In genomic region chr19:54048161-54048885, GRCm38 (mm10) we compare ENCODE assay signal across 8 mouse cellular contexts. TPM values are rescaled to one million over a fixed set of nuclear protein-coding genes. Genes with fewer than 3 reads are reported as not detected.
A peak's percentile ranks its signal among the peaks of the same experiment; 100 is the strongest.
DNase-seq lines count a peak whose midpoint lies in the region; ATAC-seq and TF ChIP-seq lines count a peak whose summit lies in the region.

No protein-coding gene starts in this region.

- in situ Hi-C loops in CH12.LX (cut with MboI; ENCODE audit: low pct_ligation_motif_present, low pct_unique_long_range_greater_than_20kb, low sequenced_read_pairs), result no loop called here

- H3K4me2 ChIP-seq in CH12.LX (ENCODE audit: insufficient read depth, low read depth, poor library complexity, severe bottlenecking), result no peak overlapping the region
- H3K4me2 ChIP-seq in embryonic facial prominence, embryonic 15.5 days (replicated peaks), result peak overlapping the region; percentile 99

- H3K79me2 ChIP-seq in CH12.LX (replicated peaks; ENCODE audit: control insufficient read depth, extremely low read depth, insufficient read depth, poor library complexity, severe bottlenecking), result no peaks in the 10 kb centered on the region

- WGBS in embryonic facial prominence, embryonic 15.5 days, result 8% methylated on average over 13 of the region's 13 CpGs

- TF ChIP-seq POLR2A in CH12.LX (IDR thresholded peaks at IDR 0.05; ENCODE audit: low read depth, low read length), result no peak

- no peak for TF ChIP-seq CTCF in CH12.LX (conservative IDR thresholded peaks at IDR 0.05 in 1 of 2, IDR thresholded peaks at IDR 0.05 in 1 of 2; ENCODE audit: low read depth in 2 of 2, low read length in 2 of 2)

- no peaks in the 10 kb centered on the region for H3K27me3 ChIP-seq in CH12.LX (replicated peaks)
- peaks cover 82% of the 10 kb centered on the region for H3K27me3 ChIP-seq in embryonic facial prominence, embryonic 15.5 days

- no peak overlapping the region for H3K9ac ChIP-seq in CH12.LX (ENCODE audit: insufficient read depth, low read depth)
- H3K9ac ChIP-seq in embryonic facial prominence, embryonic 15.5 days, result no peak overlapping the region

- dilution Hi-C loops in CH12.LX (cut with MboI; ENCODE audit: extremely low pct_ligation_motif_present, extremely low pct_unique_long_range_greater_than_20kb, low sequenced_read_pairs), result no loop called here

- DNase-seq in heart, adult 11 months, result peak; percentile 79
- DNase-seq in heart, postnatal 4 days, result no peak
- no peak for DNase-seq in CH12.LX (ENCODE audit: extremely low read depth)
- peak; percentile 13 for DNase-seq in mesoderm, embryonic 11.5 days (ENCODE audit: low read depth, low spot score)
- no peak for DNase-seq in urinary bladder, postnatal 25 days (ENCODE audit: low spot score)
- no peak for DNase-seq in adrenal gland, postnatal 36 days

- no peak for ATAC-seq in embryonic facial prominence, embryonic 15.5 days (ENCODE audit: insufficient number of reproducible peaks, low FRiP score, low TSS enrichment, low read depth)
- no peak for ATAC-seq in activated CD4-positive, CD25-positive, alpha-beta regulatory T cell, adult 4 months

- H3K4me3 ChIP-seq in CH12.LX (replicated peaks in 1 of 3; ENCODE audit: low read depth in 2 of 3, low read length in 2 of 3, poor library complexity in 1 of 3), result no peak overlapping the region
- H3K4me3 ChIP-seq in embryonic facial prominence, embryonic 15.5 days (replicated peaks), result peak overlapping the region; percentile 57

- TF ChIP-seq RAD21 in CH12.LX (IDR thresholded peaks at IDR 0.05; ENCODE audit: low read depth, low read length), result no peak

- H3K27ac ChIP-seq in CH12.LX (ENCODE audit: insufficient read depth, low read depth), result no peak overlapping the region
- no peak overlapping the region for H3K27ac ChIP-seq in embryonic facial prominence, embryonic 15.5 days (replicated peaks)

- peaks cover 0 to 28% of the 10 kb centered on the region in 2 experiments; a peak in 2 of 4 replicates for H3K4me1 ChIP-seq in CH12.LX (ENCODE audit: control insufficient read depth in 1 of 2, insufficient read depth in 2 of 2)
- H3K4me1 ChIP-seq in embryonic facial prominence, embryonic 15.5 days, result peaks cover 41% of the 10 kb centered on the region

- no peak for TF ChIP-seq EP300 in CH12.LX (IDR thresholded peaks at IDR 0.05; ENCODE audit: low read length)

- peaks cover 0 to 12% of the 10 kb centered on the region in 2 experiments for H3K36me3 ChIP-seq in CH12.LX (replicated peaks in 1 of 2; ENCODE audit: control insufficient read depth in 1 of 2, insufficient read depth in 1 of 2, low read length in 1 of 2)
- H3K36me3 ChIP-seq in embryonic facial prominence, embryonic 15.5 days, result no peaks in the 10 kb centered on the region

- H3K9me3 ChIP-seq in CH12.LX (replicated peaks; ENCODE audit: low read length), result peaks cover 31% of the 10 kb centered on the region
- no peaks in the 10 kb centered on the region for H3K9me3 ChIP-seq in embryonic facial prominence, embryonic 15.5 days (replicated peaks)

TF ChIP-seq in CH12.LX, 34 proteins besides CTCF, POLR2A, EP300 and RAD21:
- TF ChIP-seq MAFK (IDR thresholded peaks at IDR 0.05; ENCODE audit: insufficient replicate concordance, low read length), result peak; percentile 86
- TF ChIP-seq POLR2AphosphoS2 (IDR thresholded peaks at IDR 0.05; ENCODE audit: low read depth, low read length), result no peak
TF ChIP-seq in CH12.LX: peak in this region for 1.

RNA-seq across cellular contexts. Expression of gene Adra2a, which starts 4.4 kb away (rescaled TPM):
- total RNA-seq in heart, postnatal 4 days (2021), result under 1 TPM; 0.14 to 0.19 TPM
- 0.04 TPM in 2 replicates for total RNA-seq in CH12.LX (2012; rRNA removed)
- total RNA-seq in CH12.LX (2014; rRNA removed), result 0.05 TPM in 1 of 2 replicates, not detected in the other
- polyA plus RNA-seq in CH12.LX (2012; ENCODE audit: insufficient read length, low read depth), result 0.07 TPM in 2 replicates
- 1.6 and 2.1 TPM in 2 replicates for polyA plus RNA-seq in embryonic facial prominence, embryonic 15.5 days (2015; fragmentation: Nextera tagmentation; extraction: Ambion mirVana)
- polyA plus RNA-seq in activated CD4-positive, CD25-positive, alpha-beta regulatory T cell, adult 4 months (2017; shearing (Covaris generic)), result not detected
- under 1 TPM; 0.36 to 0.40 TPM for total RNA-seq in adrenal gland, postnatal 36 days (2021)

Comparison
In these comparisons a context has a peak if more than half of its experiments do, and no peak if none do; other contexts are left out.
1. DNase-seq: peak in heart, adult 11 months (single experiment) and mesoderm, embryonic 11.5 days (single experiment); none in heart, postnatal 4 days (single experiment), CH12.LX (single experiment), urinary bladder, postnatal 25 days (single experiment) and adrenal gland, postnatal 36 days (0 of 2).